Mouse (Mus musculus): ENCODE measurements at regions not wholly inside any gene's neighbourhood (a gene's known extent, or its start where the extent isn't known, plus 50 kb on each side); places are given as distances from the start of the nearest gene placed in this dataset.

GRCm38 (mm10) chr9:101649816-101650215 is 211.8 kb upstream of the 9630041A04Rik start:
- no peak for DNase-seq

GRCm38 (mm10) chr9:101641524-101641923 is 220.1 kb upstream of the 9630041A04Rik start:
- no peak for DNase-seq

GRCm38 (mm10) chr9:101640598-101640997 is 221.0 kb upstream of the 9630041A04Rik start:
- DNase-seq, result no peak

- no peak for DNase-seq
Observed at GRCm38 (mm10) chr9:101616261-101616660, 245.4 kb upstream of the 9630041A04Rik start.

- no peak for DNase-seq
Observed at GRCm38 (mm10) chr9:101615176-101615575, 246.5 kb upstream of the 9630041A04Rik start.

GRCm38 (mm10) chr9:101613933-101614332 is 247.7 kb upstream of the 9630041A04Rik start:
- no peak for DNase-seq

GRCm38 (mm10) chr9:101613471-101613870 is 248.2 kb upstream of the 9630041A04Rik start:
- no peak for DNase-seq

- no peak for DNase-seq
Observed at GRCm38 (mm10) chr9:101612971-101613370, 248.7 kb upstream of the 9630041A04Rik start.

GRCm38 (mm10) chr9:101612571-101612970 is 249.1 kb upstream of the 9630041A04Rik start:
- no peak for DNase-seq

- DNase-seq, result no peak
Observed at GRCm38 (mm10) chr9:101611481-101611880, 250.2 kb upstream of the 9630041A04Rik start.

- no peak for DNase-seq
Observed at GRCm38 (mm10) chr9:101610806-101611443, 250.7 kb upstream of the 9630041A04Rik start.

GRCm38 (mm10) chr9:101610338-101610737 is 251.3 kb upstream of the 9630041A04Rik start:
- no peak for DNase-seq

- no peak for DNase-seq
Observed at GRCm38 (mm10) chr9:101602799-101603198, 258.8 kb upstream of the 9630041A04Rik start.

GRCm38 (mm10) chr9:101596898-101597297 is 264.7 kb upstream of the 9630041A04Rik start:
- no peak for DNase-seq

- no peak for DNase-seq
Observed at GRCm38 (mm10) chr9:101595101-101595650, 266.5 kb upstream of the 9630041A04Rik start.

GRCm38 (mm10) chr9:101592621-101593020 is 269.0 kb upstream of the 9630041A04Rik start:
- no peak for DNase-seq

GRCm38 (mm10) chr9:101591681-101592080 is 270.0 kb upstream of the 9630041A04Rik start:
- no peak for DNase-seq

- no peak for DNase-seq
Observed at GRCm38 (mm10) chr9:101590310-101590709, 271.3 kb upstream of the 9630041A04Rik start.

GRCm38 (mm10) chr9:101581064-101581463 is 280.6 kb upstream of the 9630041A04Rik start:
- no peak for DNase-seq

- DNase-seq, result no peak
Observed at GRCm38 (mm10) chr9:101570714-101571113, 290.9 kb upstream of the 9630041A04Rik start.

- no peak for DNase-seq
Observed at GRCm38 (mm10) chr9:101563196-101563595, 298.4 kb upstream of the 9630041A04Rik start.

- DNase-seq, result no peak
Observed at GRCm38 (mm10) chr9:101559366-101559765, 302.3 kb upstream of the 9630041A04Rik start.

- no peak for DNase-seq
Observed at GRCm38 (mm10) chr9:101555011-101555673, 303.5 kb upstream of the Ppp2r3a start.

GRCm38 (mm10) chr9:101552789-101553188 is 301.2 kb upstream of the Ppp2r3a start:
- DNase-seq, result no peak

Measured in adrenal gland, adult 2 months (tissue).